Mouse (Mus musculus): ENCODE measurements around the gene Tmem53.
"Not testable (repeated sequence)": the region's sequence is repeated elsewhere in the genome, so short reads cannot be mapped to it uniquely, and the experiment has no call there.

Tmem53 gene

DNA sequence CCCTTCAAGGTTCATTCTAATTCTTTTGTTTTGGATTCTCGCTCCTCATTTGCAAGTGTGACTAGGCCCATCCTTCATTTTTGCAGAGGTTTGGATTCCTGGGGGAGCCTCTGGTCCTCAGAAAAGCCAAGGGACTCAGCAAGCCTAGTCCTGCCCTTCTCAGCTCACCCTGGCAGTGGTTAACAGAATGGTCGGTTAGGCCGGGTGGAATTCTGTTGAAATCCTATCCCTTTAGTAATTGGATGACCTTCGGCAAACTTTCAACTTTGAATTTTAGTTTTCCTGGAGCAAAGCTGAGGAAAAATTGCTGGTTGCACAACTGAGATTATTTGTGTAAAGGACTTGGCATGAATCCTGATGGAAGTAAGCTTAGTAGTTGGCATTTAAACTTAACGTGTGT, 600 bp downstream of the Tmem53 start:
- peak; percentile 24 for DNase-seq (ENCODE audit: low spot score)

DNA sequence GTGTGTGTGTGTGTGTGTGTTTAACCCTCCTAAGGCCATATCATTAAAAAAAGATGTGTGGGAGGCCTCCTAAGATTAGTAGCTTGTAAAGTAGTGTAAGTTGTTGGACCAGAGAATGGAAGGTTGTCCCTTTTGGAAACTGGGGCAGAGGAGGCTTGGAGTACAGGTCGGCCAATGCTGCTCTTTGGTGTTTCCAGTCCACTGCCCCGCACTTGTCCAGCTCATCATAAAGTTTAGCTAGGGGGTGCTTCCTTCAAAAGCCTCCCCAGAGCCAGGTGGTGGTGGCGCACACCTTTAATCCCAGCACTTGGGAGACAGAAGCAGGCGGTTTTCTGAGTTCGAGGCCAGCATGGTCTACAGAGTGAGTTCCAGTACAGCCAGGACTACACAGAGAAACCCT, 1.0 kb downstream of the Tmem53 start:
- no peak for DNase-seq (ENCODE audit: low spot score)

DNA sequence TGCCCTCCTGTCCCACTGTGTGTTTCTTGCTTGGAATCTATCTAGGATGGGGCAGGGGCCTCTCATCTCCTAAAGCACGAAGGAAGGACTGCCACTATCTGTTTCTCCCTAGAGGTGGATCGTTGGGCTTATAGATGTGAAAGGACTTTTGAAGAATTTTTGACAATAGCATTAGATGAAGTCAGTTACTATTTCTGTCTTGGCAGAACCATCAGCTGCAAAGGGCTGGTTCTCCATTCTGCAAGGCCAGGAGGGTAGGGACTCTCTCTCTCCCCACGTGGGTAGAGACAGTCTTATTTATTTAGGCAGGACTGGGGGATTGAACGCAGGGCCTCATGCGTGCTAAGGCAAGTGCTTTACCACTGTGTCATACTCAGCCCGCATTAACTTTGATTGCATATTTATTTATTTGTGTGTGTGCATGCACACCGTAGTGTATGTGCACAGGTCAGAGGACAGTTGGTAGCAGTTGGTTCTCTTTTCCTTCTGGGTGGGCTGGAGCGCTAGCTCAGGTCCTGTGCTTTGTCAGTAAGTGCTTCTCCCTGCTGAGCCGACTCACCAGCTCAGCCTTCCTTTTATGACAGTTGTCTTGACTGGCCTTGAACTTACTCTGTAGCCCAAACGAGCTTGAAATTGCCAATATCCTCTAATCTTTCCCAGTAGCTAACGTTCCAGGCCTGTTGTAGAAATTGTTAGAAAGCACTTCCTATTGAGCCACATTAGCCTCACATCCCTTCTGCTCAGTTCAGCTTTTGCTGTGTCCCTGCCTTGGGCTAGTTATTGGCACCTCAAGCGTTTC, 1.7 kb downstream of the Tmem53 start:
- no peak for DNase-seq (ENCODE audit: low spot score)

DNA sequence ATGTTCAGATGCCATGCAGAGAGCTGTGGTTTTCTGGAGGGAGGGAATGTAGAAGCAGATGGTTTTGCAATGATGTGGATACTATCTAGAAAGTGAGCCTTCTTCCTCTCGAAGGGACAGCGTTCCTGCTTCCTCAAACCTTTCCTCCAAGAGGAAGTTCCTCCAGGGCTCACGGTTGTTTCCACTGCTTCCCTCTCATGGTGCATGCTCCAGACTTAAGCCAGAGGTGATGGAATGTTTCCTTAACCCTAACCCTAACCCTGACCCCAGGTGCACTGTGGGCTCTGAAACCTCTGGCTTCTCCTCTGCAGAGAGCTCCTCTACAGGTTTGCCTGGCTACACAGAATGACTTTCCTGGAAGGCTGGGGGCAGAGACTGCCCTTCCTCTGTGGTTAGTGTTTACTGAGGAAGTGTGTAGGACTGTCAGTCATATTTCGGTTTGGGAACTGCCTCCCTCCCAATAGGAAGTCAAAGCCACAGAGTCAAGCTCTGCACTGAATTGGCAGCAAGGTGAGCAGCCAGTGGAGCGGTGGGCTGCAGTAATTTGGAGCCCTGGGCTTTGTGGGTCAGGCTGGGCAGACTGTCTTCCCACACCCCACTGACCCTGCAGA, 2.4 kb downstream of the Tmem53 start:
- DNase-seq (ENCODE audit: low spot score): no peak

DNA sequence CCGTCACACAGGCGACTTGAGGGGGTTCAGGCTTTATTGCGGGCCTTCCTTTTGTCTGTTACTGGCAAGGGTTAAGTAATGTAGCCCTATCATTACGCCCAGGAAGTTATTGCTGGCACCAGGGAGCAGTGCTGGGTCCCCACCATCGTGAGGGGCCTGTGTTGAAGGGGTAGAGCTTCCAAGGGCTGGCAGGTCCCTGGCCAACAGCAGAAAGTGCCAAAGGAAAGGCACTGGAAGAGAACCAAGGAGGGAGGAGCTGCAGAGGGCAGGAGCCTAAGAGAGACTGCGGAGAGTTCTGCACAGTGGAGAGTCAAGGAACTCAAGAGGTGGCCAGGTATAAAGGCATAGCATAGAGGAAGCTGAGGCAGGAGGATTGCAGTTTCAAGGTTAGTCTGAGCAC, 2.9 kb downstream of the Tmem53 start:
- DNase-seq (ENCODE audit: low spot score): no peak

- DNase-seq (ENCODE audit: low spot score): not testable (repeated sequence)
Measured at GRCm38 (mm10) chr4:117259909-117260308, 8.2 kb downstream of the Tmem53 start.

DNA sequence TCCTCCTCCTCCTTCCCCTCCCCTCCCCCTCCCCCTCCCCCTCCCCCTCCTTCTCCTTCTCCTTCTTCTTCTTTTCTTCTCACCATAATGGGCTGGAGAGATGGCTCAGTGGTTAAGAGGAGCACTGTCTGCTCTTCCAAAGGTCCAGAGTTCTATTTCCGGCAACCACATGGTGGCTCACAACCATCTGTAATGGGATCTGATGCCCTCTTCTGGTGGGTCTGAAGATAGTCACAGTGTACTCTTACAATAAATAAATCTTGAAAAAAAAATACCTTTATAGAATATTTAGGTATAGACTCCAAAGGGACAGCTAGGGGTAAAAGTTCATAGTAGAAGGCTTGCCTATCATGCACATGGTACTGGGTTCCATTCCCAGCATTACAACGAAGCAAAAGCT, 9.5 kb downstream of the Tmem53 start:
- DNase-seq (ENCODE audit: low spot score): no peak

GRCm38 (mm10) chr4:117262101-117262913, 10.6 kb downstream of the Tmem53 start:
- DNase-seq (ENCODE audit: low spot score): no peak

DNA sequence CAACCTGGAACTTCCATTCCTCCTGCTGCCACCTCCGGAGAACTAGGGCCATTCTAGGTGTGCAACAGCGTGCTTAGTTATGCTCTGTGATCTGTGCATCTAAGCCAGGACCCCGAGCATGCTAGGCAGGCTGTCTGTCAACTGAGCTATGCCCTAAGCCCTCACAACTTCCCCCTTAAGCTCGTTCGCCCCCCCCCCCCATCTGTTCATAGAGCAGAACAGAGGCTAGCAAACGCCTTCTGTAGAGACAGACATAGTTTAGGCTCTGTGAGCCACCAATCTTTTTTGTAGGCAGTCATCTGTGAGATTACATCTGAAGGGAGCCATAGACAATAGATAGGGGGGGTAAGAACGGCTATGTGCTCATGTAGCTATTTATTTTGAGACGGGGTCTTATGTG, 11.2 kb downstream of the Tmem53 start:
- DNase-seq (ENCODE audit: low spot score): no peak

DNA sequence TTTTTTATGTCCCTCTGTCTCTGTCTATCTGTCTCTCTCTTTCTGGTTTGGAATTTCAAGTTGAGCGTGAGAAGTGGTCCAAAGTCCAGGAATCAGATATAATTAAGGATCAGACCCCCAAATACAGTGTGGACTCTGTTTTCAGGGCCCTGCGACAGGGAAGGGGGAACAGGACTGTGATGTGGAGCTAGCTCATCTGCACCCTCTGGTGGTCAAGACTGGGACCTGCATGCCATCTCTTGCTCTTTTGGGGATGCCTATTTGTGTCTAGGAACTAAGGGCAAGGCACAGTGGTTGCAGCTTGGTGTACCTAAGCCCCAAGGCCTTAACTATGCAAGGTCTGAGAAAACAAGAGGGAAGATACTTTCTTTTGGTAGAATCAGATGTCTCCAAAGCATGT, 15.5 kb downstream of the Tmem53 start:
- peak; percentile 46 for DNase-seq (ENCODE audit: low spot score)

DNA sequence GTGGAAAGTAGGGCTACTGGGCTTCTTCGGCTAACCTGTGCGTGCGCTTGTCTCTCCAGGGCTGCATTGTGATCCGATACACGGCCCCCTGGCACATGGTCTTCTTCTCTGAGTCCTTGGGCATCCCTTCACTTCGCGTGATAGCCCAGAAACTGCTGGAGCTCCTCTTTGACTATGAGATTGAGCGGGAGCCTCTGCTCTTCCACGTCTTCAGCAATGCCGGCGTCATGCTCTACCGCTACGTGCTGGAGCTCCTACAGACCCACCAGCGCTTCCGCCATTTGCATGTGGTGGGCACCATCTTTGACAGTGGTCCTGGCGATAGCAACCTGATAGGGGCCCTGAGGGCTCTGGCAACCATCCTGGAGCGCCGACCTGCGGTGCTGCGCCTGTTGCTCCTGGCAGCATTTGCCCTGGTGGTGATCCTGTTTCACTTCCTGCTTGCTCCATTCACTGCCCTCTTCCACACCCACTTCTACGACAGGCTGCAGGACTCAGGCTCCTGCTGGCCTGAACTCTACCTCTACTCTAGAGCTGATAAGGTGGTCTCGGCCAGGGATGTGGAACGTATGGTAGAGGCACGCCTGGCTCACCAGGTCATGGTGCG, 16.2 kb downstream of the Tmem53 start:
- DNase-seq (ENCODE audit: low spot score): no peak

DNA sequence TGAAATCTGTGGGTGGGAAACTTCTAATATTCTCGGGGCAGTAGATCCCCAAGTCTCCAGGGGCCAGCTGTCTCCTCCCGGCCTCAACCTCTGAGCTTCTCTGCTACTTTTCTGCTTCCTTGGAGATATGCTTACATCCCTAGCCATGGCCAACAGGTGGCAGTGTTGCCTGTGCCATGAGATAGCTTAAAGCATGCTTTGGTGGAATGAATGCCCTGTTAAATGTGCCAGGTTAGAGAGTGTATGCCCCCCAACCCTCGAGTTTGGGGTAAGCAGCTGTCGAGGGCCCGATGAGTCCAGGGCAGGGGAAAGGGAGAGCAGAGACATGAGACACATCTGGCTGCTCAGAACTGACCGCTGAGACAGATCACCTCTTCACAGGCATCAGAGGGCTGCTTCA, 18.5 kb downstream of the Tmem53 start:
- peak; percentile 72 for DNase-seq (ENCODE audit: low spot score)

GRCm38 (mm10) chr4:117272459-117272858, 20.7 kb downstream of the Tmem53 start:
- DNase-seq (ENCODE audit: low spot score): peak; percentile 78

- no peak for DNase-seq (ENCODE audit: low spot score)
Measured at GRCm38 (mm10) chr4:117274720-117275119, 23.0 kb downstream of the Tmem53 start.

DNA sequence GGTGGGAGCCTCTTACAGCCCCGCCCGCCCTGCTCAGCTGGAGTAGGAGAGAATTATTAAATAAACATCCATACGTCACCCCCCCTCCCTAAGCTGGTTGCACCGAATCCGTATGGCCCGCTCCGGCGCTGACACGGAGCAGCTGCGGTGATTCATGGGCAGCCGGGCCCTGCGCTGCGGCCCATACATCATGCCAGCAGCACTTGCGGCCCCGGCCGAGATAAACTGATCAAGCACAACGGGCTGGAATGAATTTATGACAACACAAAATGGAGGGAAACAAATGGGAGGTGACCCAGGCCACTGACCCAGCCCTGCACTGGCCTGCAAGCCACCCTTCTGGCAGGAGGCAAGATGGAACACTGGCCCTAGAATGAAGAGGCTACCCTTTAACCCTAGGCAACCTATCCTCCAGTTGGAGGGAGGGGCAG, 24.5 kb downstream of the Tmem53 start:
- DNase-seq (ENCODE audit: low spot score): peak; percentile 56

DNA sequence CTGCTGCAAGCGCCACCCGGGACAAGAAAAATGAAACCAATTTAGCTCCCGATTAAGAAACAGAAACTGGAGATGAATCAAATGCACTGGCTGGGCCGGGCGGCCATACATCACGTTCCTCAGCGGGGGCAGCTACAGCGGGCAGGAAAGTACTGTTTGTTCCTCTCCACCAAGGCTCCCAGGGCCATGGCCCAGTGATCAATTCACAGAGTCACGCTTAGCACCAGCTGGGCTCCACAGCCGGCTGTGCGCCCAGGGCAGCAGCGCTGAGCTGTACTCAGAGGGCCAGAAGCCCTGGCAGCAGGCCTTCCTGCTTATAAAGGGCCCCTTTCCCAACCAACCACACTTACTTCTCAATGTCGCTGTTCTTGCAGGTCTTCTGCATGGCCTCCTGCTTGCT, 25.3 kb downstream of the Tmem53 start:
- peak; percentile 29 for DNase-seq (ENCODE audit: low spot score)

DNA sequence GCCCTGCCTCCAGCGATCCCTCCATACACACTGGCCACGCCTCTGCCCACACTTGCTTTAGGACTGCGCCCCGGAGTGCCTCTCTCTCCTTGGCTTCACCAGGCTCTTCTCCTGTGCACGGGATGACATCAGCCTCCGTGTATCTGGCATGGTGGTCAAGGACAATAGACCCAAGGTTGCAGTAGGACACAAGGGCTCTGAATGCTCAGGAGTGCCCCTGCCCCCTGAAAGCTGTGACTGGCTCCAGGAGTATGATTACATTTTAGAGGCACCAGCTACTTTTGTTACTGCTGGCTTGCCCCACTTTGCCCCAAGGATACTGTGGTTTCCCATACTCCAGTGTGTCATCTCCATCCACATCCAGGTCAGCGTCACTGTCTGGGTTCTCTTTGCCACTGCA, 25.9 kb downstream of the Tmem53 start:
- no peak for DNase-seq (ENCODE audit: low spot score)

DNA sequence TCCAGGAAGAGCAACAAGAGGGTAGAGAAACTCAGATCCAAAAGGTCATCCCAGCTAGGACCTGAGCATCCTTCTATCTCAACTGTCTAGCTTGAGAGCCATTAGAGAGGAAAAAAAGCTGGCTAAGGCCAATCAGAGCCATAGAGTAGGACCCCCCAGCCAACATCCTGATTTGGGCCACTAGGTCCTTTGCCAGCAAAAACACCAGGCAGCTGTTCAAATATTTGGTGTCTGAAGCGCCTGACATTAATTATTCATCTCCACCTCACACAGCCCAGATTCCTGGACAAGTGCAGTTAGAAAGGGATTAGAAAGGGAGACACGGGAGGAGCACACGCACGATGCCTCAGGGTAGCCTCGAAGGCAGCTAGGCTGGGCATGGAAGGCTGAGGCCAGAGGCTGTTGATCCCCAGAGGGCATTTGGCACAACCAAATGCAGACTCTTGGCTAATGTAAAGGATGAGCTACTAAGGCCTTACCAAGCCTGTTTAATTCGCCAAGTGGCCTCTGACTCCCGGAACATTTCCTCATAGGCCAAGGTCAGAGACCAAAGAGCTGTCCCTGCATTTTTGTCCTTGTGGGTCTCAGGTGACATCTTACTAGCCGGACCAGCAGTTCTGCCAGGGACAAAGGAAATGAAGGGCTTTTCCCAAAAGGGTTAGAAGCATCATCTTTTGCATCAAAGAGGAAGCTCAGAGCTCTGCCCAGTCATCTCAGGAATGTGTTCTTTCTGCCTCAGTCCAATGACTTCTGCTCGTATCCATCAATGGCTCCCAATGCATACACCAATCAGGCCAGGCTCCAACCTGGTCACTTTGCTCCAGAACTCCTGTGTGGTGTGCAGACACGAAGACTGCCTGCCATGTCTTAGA, 26.9 kb downstream of the Tmem53 start:
- DNase-seq (ENCODE audit: low spot score): no peak

DNA sequence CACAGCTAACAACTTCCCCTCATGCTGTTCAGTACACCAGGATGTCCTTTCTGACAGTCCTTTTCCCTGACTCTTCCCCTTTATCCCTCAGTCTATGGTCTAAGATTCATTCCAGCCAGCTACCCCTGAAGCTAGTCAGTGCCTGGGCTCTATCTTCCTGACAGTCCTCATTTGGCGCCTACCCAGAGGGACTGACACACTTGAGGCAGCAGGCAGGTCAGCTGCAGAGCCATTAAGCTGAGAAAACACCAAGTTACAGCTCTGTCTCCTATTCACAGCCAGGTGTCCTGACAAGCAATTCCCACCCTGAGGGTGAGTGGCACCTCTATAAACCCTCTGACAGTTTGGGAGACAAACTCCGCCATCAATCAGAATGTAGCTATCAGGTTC, 27.5 kb downstream of the Tmem53 start:
- peak; percentile 38 for DNase-seq (ENCODE audit: low spot score)

DNA sequence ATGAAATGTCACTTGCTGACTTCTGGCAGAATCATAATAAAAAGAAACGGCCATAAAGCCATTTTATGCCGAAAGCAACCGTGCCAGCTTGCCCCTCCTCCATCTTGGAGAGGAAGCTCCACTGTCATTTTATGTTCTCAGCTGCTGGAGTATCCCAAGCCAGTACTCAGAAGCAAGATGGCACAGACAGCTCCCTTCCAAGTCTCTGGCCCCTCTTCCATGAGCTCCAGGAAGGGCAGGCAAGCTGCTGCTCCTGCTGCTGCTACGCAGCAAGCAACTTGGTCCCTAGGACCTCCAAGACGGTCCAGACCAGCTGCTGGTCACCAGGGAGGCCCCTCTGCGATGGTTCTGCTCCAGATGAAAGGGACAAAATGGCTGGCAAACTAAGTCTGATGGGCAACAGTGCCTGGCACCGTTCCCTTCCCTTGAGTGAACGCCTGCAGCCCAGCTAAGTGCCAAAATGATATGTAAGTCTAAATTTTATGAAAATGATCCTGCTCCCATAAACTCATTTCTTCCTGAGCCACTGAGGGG, 28.7 kb downstream of the Tmem53 start:
- DNase-seq (ENCODE audit: low spot score): no peak
